Mouse (Mus musculus) hindbrain, embryonic 13.5 days (tissue): ENCODE data around the gene Vamp2. TPM values are rescaled to one million over a fixed set of nuclear protein-coding genes. Genes with fewer than 3 reads are reported as not detected.

ENCODE experiments used
- ATAC-seq: fragments of 200-750 bp; cut with Nextera tagmentation; 2 replicates; pipeline ENCODE4 v1.8.0; 2017; ENCODE audit warnings: moderate TSS enrichment; ENCODE audit not compliant: low FRiP score
- H3K27ac ChIP-seq: fragments of 300-500 bp; sonication (generic); 2 replicates; pipeline ENCODE4 v1.5.1; 2015; ENCODE audit warnings: inconsistent platforms, mild to moderate bottlenecking, moderate library complexity
- H3K27me3 ChIP-seq: fragments of 300-500 bp; sonication (generic); 2 replicates; pipeline ENCODE4 v1.6.1; 2015; ENCODE audit warnings: mild to moderate bottlenecking, inconsistent platforms
- H3K36me3 ChIP-seq: fragments of 300-500 bp; sonication (generic); 2 replicates; pipeline ENCODE4 v1.6.1; 2015; ENCODE audit warnings: mild to moderate bottlenecking, inconsistent platforms
- H3K4me1 ChIP-seq: fragments of 300-500 bp; sonication (generic); replicated peaks from 2 replicates; pipeline ENCODE4 v1.6.1; 2015; ENCODE audit warnings: inconsistent platforms
- H3K4me2 ChIP-seq: fragments of 300-500 bp; sonication (generic); 2 replicates; pipeline ENCODE4 v1.6.1; 2015; ENCODE audit warnings: inconsistent platforms, mild to moderate bottlenecking, moderate library complexity
- H3K4me3 ChIP-seq: fragments of 300-500 bp; sonication (generic); 2 replicates; pipeline ENCODE4 v1.5.1; 2015; ENCODE audit warnings: mild to moderate bottlenecking, inconsistent platforms
- H3K9ac ChIP-seq: fragments of 300-500 bp; sonication (generic); 2 replicates; pipeline ENCODE4 v1.6.1; 2015; ENCODE audit warnings: mild to moderate bottlenecking, inconsistent platforms
- H3K9me3 ChIP-seq: fragments of 300-500 bp; sonication (generic); 2 replicates; pipeline ENCODE4 v1.6.1; 2016; ENCODE audit warnings: inconsistent platforms
- WGBS: fragments of 180-500 bp; shearing (Covaris S2); methylation state at CpG from one replicate; pipeline ENCODE4 v1.1.7; 2015; 5-methylcytosine and 5-hydroxymethylcytosine counted together
- polyA plus RNA-seq: library from polyadenylated mRNA; unstranded; fragments of >200 nt; fragmentation: Nextera tagmentation; extraction: Ambion mirVana; gene quantifications from 2 replicates; pipeline ENCODE4 v1.2.1, GENCODE M21; 2015

The Vamp2 gene
- polyA plus RNA-seq, 1 experiment from 2014 or later: 217 TPM

DNA sequence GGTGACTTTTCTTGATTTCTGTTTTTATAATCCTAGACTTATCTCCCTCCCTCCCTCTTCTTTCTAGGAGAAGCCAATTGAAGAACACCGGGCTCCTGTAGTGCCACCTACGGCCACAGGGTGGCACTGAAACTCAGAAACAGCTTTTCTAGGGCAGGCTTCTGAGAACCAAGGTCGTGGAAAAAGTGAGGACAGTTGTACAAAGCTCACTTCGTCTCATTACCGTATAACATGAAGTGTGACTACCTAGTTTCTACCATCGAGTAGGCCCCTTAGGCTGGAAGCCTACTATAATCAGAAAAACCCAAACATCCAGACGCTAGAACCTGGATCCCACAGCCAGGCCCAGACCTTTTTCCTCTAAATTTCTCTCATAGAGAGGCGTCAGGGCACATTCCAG, 21.3 kb upstream of the Vamp2 start:
- no peak for ATAC-seq
- peak overlapping the region; percentile 44 for H3K4me3 ChIP-seq
- H3K27me3 ChIP-seq: no peaks in the 10 kb centered on the region
- peaks cover 39% of the 10 kb centered on the region for H3K4me1 ChIP-seq
- no peaks in the 10 kb centered on the region for H3K36me3 ChIP-seq
- H3K9ac ChIP-seq: no peak overlapping the region
- no peak overlapping the region for H3K27ac ChIP-seq
- 10% methylated on average over 8 of the region's 8 CpGs for WGBS
- H3K4me2 ChIP-seq: peak overlapping the region; percentile 81
- H3K9me3 ChIP-seq: no peaks in the 10 kb centered on the region

DNA sequence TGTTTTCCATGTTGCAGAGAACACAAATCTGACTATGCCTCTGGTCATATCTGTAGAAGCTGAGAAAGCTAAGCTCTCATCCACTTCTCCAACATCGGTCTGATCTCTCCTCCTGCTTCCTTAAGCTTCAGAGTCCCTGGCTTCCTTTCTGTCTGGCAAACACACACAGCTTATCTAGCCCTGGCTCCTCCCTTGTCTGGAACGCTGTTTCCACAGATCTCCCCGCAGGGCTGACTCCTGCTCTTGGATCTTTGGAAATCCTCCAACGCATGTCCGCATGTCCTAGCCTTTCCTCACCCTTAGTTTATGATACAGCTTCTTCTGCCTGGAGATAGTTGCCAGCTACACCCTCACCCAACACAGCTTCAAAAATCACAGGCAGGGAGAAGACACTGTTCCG, 20.7 kb upstream of the Vamp2 start:
- no peaks in the 10 kb centered on the region for H3K9me3 ChIP-seq
- ATAC-seq: no peak
- no peak overlapping the region for H3K9ac ChIP-seq
- H3K4me1 ChIP-seq: peaks cover 45% of the 10 kb centered on the region
- no peak overlapping the region for H3K4me2 ChIP-seq
- H3K36me3 ChIP-seq: no peaks in the 10 kb centered on the region
- WGBS: 66% methylated on average over 6 of the region's 6 CpGs
- no peaks in the 10 kb centered on the region for H3K27me3 ChIP-seq
- no peak overlapping the region for H3K4me3 ChIP-seq
- H3K27ac ChIP-seq: no peak overlapping the region

DNA sequence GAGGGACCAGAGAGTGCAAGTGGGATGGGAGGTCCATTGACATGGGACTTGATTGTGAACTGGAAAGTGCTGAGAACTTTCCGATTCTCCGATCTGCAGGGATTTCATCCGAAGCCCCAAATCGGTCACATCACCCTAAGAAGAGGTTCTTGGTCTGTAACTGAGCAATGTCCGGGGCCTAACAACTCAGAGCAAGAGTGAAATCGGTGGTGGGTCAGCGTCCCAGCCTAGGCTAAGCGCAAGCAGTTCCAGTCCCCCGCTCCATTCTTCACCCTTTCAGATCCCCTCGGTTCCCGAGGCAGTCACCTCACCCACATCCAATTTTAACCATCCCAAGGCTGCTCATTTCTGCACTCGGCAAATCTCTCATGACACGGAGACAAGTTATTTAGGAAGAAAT, 18.2 kb upstream of the Vamp2 start:
- Histone ChIP-seq H3K4me2 (peak overlapping the region; percentile 83), H3K9me3 (no peaks in the 10 kb centered on the region), H3K9ac (peak overlapping the region; percentile 80), H3K4me3 (peak overlapping the region; percentile 60), H3K4me1 (peaks cover 45% of the 10 kb centered on the region), H3K27me3 (no peaks in the 10 kb centered on the region), H3K36me3 (no peaks in the 10 kb centered on the region), H3K27ac (peak overlapping the region; percentile 92)
- WGBS: under 1% methylated on average over 13 of the region's 13 CpGs
- ATAC-seq: no peak

DNA sequence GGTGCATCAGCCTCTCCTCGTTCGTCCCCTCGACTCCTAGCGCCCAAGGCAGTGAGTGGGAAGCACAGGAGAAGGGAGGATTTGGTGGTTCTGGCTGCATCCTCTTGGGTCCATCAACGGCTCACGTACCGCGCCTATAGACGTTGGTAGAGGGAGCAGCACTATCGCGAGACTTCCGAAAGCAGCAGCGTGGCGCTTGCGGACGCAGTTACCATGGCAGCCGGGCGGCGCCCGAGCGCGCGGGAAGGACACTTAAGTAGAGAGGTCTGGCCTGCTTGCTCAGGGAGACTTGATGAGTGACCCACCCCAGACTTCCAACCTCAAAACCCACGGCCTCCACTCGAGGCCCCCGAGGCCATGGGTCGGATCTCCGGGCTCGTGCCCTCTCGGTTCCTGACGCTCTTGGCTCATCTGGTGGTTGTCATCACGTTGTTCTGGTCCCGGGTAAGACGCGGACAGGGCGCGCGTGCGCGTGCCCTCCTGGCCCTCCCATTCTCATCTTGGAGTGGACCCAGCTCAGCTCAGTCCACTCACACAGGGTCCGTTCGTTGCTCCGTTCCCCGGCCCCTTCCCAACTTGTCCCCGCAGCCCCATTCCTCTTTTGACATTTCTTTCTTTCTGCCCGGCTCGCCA, 17.6 kb upstream of the Vamp2 start, which contains the start of gene Tmem107:
Gene Tmem107 (plus strand): TSS at position 217 of the 633 bp plus-strand sequence.
- under 1% methylated on average over 47 of the region's 47 CpGs for WGBS
- Histone ChIP-seq H3K27ac (peak within 1 kb of the TSS; percentile 92), H3K9ac (peak within 1 kb of the TSS; percentile 80), H3K27me3 (no peaks in the 10 kb centered on the region), H3K4me2 (peak within 1 kb of the TSS; percentile 83), H3K4me1 (peaks cover 44% of the 10 kb centered on the region), H3K36me3 (no peaks in the 10 kb centered on the region), H3K9me3 (no peaks in the 10 kb centered on the region), H3K4me3 (peak within 1 kb of the TSS; percentile 60)
- peak; percentile 89 for ATAC-seq

DNA sequence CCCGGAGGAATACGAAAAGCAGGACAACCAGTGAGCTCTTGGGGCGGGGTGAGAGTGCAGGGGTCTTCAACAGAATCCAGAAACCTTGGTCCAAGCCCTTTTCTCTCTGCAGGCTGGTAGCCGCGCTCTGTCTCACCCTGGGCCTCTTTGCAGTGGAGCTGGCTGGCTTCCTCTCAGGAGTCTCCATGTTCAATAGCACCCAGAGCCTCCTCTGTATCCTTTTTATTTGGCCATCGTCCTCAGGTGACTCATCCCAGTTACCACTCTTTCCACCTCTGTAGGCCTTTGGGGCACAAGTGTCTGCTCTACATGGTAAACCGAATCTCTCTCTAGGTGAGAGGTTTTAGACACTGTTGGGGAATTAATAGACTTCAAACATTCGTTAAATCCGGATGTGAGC, 17.0 kb upstream of the Vamp2 start:
- ATAC-seq: no peak
- Histone ChIP-seq H3K27me3 (no peaks in the 10 kb centered on the region), H3K4me3 (peak overlapping the region; percentile 60), H3K4me2 (peak overlapping the region; percentile 83), H3K9me3 (no peaks in the 10 kb centered on the region), H3K36me3 (no peaks in the 10 kb centered on the region), H3K27ac (peak overlapping the region; percentile 92), H3K9ac (peak overlapping the region; percentile 80), H3K4me1 (peaks cover 39% of the 10 kb centered on the region)
- 23% methylated on average over 9 of the region's 9 CpGs for WGBS

DNA sequence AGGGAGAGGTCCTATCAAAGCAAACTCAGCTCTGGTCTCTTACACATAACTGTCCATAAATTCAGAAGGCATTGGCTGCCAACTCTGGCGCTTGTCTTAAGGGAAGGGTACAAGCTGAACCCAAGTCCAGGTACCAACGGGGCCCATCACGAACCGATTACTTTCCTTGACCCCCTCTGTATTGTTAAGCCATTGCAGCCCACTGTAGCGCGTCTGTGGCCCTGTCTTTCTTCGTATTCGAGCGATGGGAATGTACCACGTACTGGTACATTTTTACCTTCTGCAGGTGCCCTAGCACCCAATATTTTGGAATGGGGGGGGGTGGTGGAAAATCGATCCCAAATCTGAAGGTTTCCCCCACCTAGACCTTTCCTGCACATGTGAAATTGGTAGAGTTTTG, 16.1 kb upstream of the Vamp2 start:
- Histone ChIP-seq H3K4me3 (peak overlapping the region; percentile 33), H3K9ac (peak overlapping the region; percentile 76), H3K27me3 (no peaks in the 10 kb centered on the region), H3K4me2 (peak overlapping the region; percentile 83), H3K9me3 (no peaks in the 10 kb centered on the region), H3K27ac (peak overlapping the region; percentile 94), H3K4me1 (peaks cover 34% of the 10 kb centered on the region), H3K36me3 (no peaks in the 10 kb centered on the region)
- WGBS: 85% methylated on average over 11 of the region's 11 CpGs
- ATAC-seq: no peak

DNA sequence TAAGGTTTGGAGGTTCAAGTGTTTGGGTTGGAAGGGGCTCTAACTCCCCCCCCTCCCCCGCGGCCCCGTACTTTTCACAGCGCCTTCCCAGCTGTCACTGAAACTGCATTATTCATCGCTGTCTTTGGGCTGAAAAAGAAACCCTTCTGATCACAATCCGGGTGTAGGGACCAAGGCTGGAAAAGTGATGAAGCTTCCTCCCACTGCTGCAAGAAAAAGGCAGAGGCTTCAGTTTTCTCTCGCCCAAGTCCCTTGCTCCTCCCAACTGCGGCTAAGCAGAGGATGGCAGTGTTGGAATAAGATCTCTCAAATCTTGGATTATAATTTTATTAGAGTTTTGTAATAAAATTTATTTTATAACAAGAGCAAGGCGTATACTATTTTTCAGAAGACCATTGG, 15.6 kb upstream of the Vamp2 start:
- H3K27me3 ChIP-seq: no peaks in the 10 kb centered on the region
- no peaks in the 10 kb centered on the region for H3K9me3 ChIP-seq
- H3K4me3 ChIP-seq: peak overlapping the region; percentile 33
- H3K4me1 ChIP-seq: peaks cover 34% of the 10 kb centered on the region
- H3K36me3 ChIP-seq: no peaks in the 10 kb centered on the region
- peak overlapping the region; percentile 76 for H3K9ac ChIP-seq
- H3K27ac ChIP-seq: peak overlapping the region; percentile 94
- 8% methylated on average over 9 of the region's 9 CpGs for WGBS
- H3K4me2 ChIP-seq: peak overlapping the region; percentile 83
- peak; percentile 6; the same call in 1 of the 2 replicates for ATAC-seq

DNA sequence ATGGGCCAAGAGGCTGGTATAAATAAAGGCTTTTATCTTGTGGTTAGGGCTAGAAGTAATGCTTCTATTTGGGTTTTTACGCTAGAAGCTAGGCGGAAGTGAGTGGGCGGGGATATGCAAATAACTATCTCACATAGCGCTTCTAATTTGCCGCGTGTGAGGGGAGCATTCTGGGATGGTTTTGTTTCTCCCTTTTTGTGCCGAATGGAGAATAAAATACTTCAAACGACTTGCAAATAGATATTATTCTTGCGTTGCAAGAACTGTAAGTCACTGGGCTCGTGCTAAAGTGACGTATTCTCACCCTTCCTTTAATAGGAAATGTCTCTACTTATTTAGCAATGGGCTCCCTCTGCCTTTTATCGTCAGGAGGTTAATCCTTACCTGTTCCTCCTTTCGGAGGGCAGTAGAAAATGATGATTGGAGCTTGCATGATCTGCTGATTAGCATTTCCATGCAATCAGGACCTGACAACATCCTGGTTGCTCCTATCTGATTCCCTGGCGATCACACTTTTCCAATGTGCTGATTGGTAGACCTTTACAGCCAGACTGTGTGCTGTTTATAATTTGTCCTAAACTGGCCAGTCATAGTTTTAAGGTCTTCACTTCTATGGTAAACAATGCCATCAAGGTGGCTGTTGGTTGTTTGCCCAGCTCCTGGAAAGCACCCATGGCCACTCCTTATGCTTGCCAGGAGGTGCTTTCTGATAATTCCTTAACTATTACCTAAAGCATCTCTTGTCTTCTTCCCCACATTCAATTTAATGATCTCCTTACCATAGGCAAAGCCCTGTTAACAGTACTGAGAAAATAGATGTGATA, 15.0 kb upstream of the Vamp2 start:
- peak; percentile 84 for ATAC-seq
- peak overlapping the region; percentile 76 for H3K9ac ChIP-seq
- H3K27me3 ChIP-seq: no peaks in the 10 kb centered on the region
- H3K4me1 ChIP-seq: peaks cover 34% of the 10 kb centered on the region
- WGBS: 0% methylated on average over 14 of the region's 14 CpGs
- H3K9me3 ChIP-seq: no peaks in the 10 kb centered on the region
- H3K4me3 ChIP-seq: peak overlapping the region; percentile 33
- H3K4me2 ChIP-seq: peak overlapping the region; percentile 83
- H3K36me3 ChIP-seq: no peaks in the 10 kb centered on the region
- H3K27ac ChIP-seq: peak overlapping the region; percentile 94

DNA sequence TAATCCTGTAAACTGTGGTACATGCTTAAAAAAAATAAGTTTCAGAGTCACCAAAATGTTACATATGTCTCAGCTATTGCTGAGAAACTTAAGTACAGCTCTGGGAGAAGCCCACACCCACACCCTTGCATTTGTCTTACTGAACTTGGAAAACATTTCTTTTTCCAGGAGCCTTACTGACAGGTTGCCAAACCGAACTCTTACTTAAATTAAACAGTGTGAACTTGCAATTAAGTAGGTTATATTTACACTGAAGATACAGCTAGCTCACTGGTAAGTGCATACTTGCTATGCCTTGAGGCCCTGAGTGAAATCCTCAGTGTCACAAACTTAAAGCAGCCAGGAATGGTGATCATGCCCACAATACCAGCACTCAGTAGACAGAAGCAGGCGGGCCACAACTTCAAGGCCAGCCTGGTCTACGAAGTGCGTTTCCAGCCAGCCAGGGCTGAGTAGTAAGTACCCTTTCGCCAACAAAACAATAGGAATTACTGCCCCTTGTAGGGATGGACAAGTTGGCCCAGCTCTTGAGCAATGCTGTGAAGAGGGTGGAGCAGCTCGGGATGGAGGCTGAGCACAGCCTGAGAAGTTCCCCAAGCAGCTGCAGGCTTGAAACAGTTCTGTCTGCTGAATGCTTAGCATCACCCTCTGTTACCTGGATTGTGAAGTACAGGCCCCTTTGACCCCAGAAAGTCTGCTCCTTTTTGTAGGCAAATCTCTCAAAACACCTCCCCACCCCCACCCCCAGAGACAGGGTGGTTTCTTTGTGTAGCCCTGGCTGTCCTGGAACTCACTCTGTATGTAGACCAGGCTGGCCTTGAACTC, 14.1 kb upstream of the Vamp2 start:
- peaks cover 34% of the 10 kb centered on the region for H3K4me1 ChIP-seq
- no peak overlapping the region for H3K4me2 ChIP-seq
- H3K27ac ChIP-seq: peak overlapping the region; percentile 94
- no peaks in the 10 kb centered on the region for H3K27me3 ChIP-seq
- WGBS: 46% methylated on average over 6 of the region's 6 CpGs
- ATAC-seq: no peak
- H3K9ac ChIP-seq: no peak overlapping the region
- no peaks in the 10 kb centered on the region for H3K36me3 ChIP-seq
- H3K9me3 ChIP-seq: no peaks in the 10 kb centered on the region
- H3K4me3 ChIP-seq: no peak overlapping the region

DNA sequence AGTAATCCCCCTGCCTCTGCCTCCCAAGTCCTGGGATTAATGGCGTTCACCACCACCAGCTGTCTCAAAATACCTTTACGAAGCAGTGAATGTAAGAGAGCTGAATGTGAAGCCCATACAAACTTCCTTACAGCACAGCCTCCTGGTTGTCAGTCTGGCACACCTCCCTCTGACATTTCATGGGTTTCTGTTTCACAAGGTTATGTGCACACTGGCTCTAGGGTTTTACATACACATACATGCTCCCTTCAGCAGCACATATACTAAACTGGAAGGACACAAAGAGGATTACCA, 13.6 kb upstream of the Vamp2 start:
- peaks cover 34% of the 10 kb centered on the region for H3K4me1 ChIP-seq
- H3K4me3 ChIP-seq: no peak overlapping the region
- H3K9ac ChIP-seq: no peak overlapping the region
- no peaks in the 10 kb centered on the region for H3K36me3 ChIP-seq
- H3K27me3 ChIP-seq: no peaks in the 10 kb centered on the region
- ATAC-seq: no peak
- 57% methylated on average over 2 of the region's 2 CpGs for WGBS
- H3K27ac ChIP-seq: peak overlapping the region; percentile 94; the same call in 1 of the 2 replicates
- H3K4me2 ChIP-seq: 0 out of 2 replicates have a peak overlapping the region, but pooled peaks have one; percentile 6
- H3K9me3 ChIP-seq: no peaks in the 10 kb centered on the region

DNA sequence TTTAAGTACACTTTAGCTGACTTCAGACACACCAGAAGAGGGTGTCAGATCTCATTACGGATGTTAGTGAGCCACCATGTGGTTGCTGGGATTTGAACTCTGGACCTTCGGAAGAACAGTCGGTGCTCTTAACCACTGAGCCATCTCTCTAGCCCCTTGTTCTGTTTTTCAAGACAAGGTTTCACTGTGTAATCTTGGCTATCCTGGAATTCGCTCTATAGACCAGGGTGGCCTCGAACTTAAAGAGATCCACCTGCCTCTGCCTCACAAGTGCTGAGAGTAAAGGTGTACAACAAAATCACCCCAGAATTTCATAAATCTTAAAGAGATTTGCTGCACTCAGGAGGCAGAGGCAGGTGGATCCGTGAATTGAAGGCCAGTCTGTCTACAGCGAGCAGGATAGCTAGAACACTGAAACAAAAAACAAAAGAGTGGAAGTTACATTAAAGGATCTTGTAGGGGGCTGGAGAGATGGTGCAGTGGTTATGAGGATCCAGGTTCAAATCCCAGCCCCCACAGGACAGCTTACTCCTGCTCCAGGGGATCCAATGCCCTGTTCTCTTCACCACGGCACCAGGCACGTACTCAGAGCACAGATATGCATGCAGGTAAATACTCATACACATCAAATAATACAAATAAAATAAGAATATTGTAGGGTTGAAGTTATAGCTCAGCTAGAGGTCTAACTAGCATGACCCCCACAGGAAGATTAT, 12.4 kb upstream of the Vamp2 start:
- Histone ChIP-seq H3K36me3 (no peaks in the 10 kb centered on the region), H3K27me3 (no peaks in the 10 kb centered on the region), H3K4me3 (no peak overlapping the region), H3K27ac (no peak overlapping the region), H3K4me2 (no peak overlapping the region), H3K4me1 (peaks cover 29% of the 10 kb centered on the region), H3K9me3 (no peaks in the 10 kb centered on the region), H3K9ac (no peak overlapping the region)
- no peak for ATAC-seq
- 44% methylated on average over 9 of the region's 9 CpGs for WGBS

DNA sequence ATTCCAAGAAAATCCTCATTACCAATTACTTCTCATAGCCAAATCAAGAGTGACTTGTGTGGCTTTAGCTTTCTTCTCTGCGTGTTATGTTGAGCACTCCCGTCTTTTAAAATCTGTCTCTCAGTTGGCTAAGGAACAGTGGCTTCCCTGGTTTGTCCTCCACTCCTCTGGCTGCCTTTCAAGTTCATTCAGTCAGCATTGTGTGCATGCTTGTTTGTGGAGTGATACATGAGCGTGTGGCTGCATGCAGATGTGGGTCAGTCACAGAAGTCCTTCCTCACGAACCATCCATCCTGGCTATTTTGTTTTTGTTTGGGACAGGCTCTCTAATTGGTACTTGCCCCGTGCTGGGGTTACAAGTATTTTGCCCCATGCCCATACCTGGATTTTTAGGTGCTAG, 11.7 kb upstream of the Vamp2 start:
- Histone ChIP-seq H3K9ac (no peak overlapping the region), H3K4me3 (no peak overlapping the region), H3K27me3 (no peaks in the 10 kb centered on the region), H3K36me3 (no peaks in the 10 kb centered on the region), H3K4me2 (no peak overlapping the region), H3K4me1 (peaks cover 23% of the 10 kb centered on the region), H3K27ac (no peak overlapping the region), H3K9me3 (no peaks in the 10 kb centered on the region)
- ATAC-seq: no peak
- 60% methylated on average over 5 of the region's 5 CpGs for WGBS
